Mouse (Mus musculus) liver, adult 2 months (tissue): ENCODE data around the gene 1700008O03Rik.

Source experiments
- CTCF ChIP-seq: fragments of 200-500 bp; IDR thresholded peaks from 2 replicates; pipeline ENCODE4 v1.5.1; 2011; ENCODE audit warnings: low read depth, low read length, control low read depth
- POLR2A ChIP-seq: fragments of 200-500 bp; IDR thresholded peaks from 2 replicates; pipeline ENCODE4 v1.6.1; 2011; ENCODE audit warnings: low read length, control low read depth; ENCODE audit not compliant: insufficient read depth; ENCODE audit errors: extremely low read depth

DNA sequence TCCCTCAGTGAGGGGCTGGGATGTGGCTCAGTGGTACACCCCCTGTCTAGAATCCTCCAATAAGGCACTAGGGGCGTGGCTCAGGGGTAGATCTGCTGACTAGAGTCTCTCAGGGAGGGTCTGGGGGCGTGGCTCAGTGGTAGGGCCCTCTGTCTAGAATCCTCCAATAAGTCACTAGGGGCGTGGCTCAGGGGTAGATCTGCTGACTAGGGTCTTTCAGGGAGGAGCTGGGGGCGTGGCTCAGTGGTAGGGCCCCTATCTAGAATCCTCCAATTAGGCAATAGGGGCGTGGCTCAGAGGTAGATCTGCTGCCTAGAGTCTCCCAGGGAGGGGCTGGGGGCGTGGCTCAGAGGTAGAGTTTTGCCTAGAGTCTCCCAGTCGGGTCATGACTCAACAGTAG lies 47.8 kb upstream of the 1700008O03Rik start:
- TF ChIP-seq POLR2A, result no peak
- no peak for TF ChIP-seq CTCF
